Mouse (Mus musculus) forebrain, postnatal 0 days (tissue): Measurements from ENCODE around the gene 1600014C10Rik. TPM values are rescaled to one million over a fixed set of nuclear protein-coding genes. Genes with fewer than 3 reads are reported as not detected.

Experiments
- ATAC-seq: fragments of 200-750 bp; cut with Nextera tagmentation; 2 replicates; pipeline ENCODE4 v1.8.0; 2017; ENCODE audit warnings: mild to moderate bottlenecking, moderate library complexity
- DNase-seq: peaks from one replicate; pipeline ENCODE4 v3.0.0-alpha.2; 2015
- H3K27ac ChIP-seq: fragments of 300-500 bp; sonication (generic); 2 replicates; pipeline ENCODE4 v1.5.1; 2014; ENCODE audit warnings: low read depth, mild to moderate bottlenecking, antibody characterized with exemption, low read length, moderate library complexity, mixed read lengths
- H3K27me3 ChIP-seq: fragments of 300-500 bp; sonication (generic); 2 replicates; pipeline ENCODE4 v1.6.1; 2014; ENCODE audit warnings: mild to moderate bottlenecking, low read length, mixed read lengths; ENCODE audit not compliant: insufficient read depth
- H3K36me3 ChIP-seq: fragments of 300-500 bp; sonication (generic); 2 replicates; pipeline ENCODE4 v1.6.1; 2014; ENCODE audit warnings: mild to moderate bottlenecking, moderate library complexity; ENCODE audit not compliant: insufficient read depth
- H3K4me1 ChIP-seq: fragments of 300-500 bp; sonication (generic); 2 replicates; pipeline ENCODE4 v1.6.1; 2014; ENCODE audit warnings: antibody characterized with exemption; ENCODE audit not compliant: insufficient read depth
- H3K4me2 ChIP-seq: fragments of 300-500 bp; sonication (generic); 2 replicates; pipeline ENCODE4 v1.6.1; 2014; ENCODE audit warnings: low read depth, mild to moderate bottlenecking, moderate library complexity
- H3K4me3 ChIP-seq: fragments of 300-500 bp; sonication (generic); 2 replicates; pipeline ENCODE4 v1.5.1; 2014; ENCODE audit warnings: low read depth, low read length, mixed read lengths
- H3K9ac ChIP-seq: fragments of 300-500 bp; sonication (generic); 2 replicates; pipeline ENCODE4 v1.6.1; 2014; ENCODE audit warnings: mild to moderate bottlenecking
- H3K9me3 ChIP-seq: fragments of 300-500 bp; sonication (generic); 2 replicates; pipeline ENCODE4 v1.6.1; 2016; ENCODE audit warnings: low read length
- CTCF ChIP-seq: sonication (generic); IDR thresholded peaks from 2 replicates; pipeline ENCODE4 v1.5.1; 2016; ENCODE audit warnings: antibody characterized with exemption, control low read depth, low read depth
- WGBS: fragments of 180-500 bp; shearing (Covaris S2); extraction: QIAGEN DNeasy Blood & Tissue Kit; methylation state at CpG from one replicate; pipeline ENCODE4 v1.1.7; 2014; 5-methylcytosine and 5-hydroxymethylcytosine counted together
- polyA plus RNA-seq: library from polyadenylated mRNA; unstranded; fragments of >200 nt; fragmentation: Nextera tagmentation; extraction: Ambion mirVana; gene quantifications from 2 replicates; pipeline ENCODE4 v1.2.1, GENCODE M21; 2015
- total RNA-seq: library from RNA; depleted of rRNA; stranded (reverse); fragments of >200 nt; gene quantifications from 2 replicates; pipeline ENCODE4 v1.2.3, GENCODE M21; 2014

The 1600014C10Rik gene
- total and polyA plus RNA-seq, 2 experiments from 2014 or later = 20.8 to 24.9 TPM

DNA sequence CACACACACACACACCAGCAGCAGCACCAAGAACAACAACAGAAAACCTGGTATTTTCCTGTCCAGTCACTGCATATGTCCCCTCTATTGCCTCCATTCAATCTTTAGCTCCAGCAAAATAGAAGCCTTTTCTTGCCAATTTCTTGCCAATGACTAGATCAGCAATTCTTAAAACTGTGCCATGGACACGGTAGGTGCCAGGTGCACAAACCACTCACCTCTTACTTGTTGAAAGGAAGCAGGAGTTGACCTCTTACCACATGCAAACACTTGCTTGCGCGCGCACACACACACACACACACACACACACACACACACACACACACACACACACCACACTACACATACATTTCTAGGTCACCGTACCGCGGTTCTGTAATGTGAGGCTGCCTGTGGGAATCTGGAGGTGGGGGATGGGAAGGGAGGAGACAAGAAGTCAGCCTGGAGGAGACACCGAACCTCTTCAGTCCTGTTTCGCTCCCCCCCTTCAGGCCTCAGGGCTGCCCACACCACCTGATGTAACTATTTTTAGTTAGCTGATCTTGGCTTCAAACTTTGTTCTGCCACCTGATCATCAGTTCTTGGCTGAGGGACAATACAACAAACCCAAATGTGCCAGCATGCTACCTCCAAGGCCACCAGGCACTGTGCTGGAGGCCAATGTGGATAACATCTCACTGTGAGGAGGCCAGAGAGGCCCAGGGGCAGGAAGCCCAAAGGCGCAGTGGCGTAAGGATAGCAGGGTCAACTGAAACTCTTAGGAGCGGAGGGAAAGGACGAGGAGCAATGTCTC, 41.8 kb downstream of the 1600014C10Rik start:
- Histone ChIP-seq H3K4me3 (no peak overlapping the region), H3K27ac (no peak overlapping the region), H3K4me1 (peaks cover 12% of the 10 kb centered on the region; the same call in 1 of the 2 replicates), H3K36me3 (no peaks in the 10 kb centered on the region), H3K4me2 (no peak overlapping the region), H3K9me3 (no peaks in the 10 kb centered on the region), H3K27me3 (peaks cover 23% of the 10 kb centered on the region), H3K9ac (no peak overlapping the region)
- ATAC-seq (no peak), DNase-seq (no peak)
- WGBS = 89% methylated on average over 13 of the region's 13 CpGs
- TF ChIP-seq CTCF = no peak

DNA sequence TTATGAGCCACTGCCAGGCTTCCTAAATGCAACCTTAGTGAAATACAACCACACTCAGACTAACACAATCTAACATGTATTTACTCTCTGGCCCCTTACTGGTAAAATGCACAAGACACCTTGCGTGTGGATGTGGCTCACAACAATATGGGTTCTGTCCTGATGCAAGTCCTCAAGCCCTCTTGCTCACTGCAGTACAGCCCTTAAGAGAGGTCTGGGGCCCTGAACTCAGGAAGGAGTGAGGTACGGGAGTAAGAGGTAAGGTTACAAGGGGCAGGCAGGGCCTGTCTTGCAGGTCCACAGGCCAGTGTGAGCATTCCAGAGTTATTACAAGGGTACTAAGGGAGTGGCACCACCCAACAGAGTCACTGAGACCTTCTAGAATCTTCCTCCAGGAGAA, 43.2 kb downstream of the 1600014C10Rik start:
- H3K9me3 ChIP-seq = no peaks in the 10 kb centered on the region
- 82% methylated on average over 2 of the region's 2 CpGs for WGBS
- H3K4me1 ChIP-seq = peaks cover 12% of the 10 kb centered on the region; the same call in 1 of the 2 replicates
- peaks cover 23% of the 10 kb centered on the region for H3K27me3 ChIP-seq
- no peak for TF ChIP-seq CTCF
- DNase-seq = no peak
- H3K4me2 ChIP-seq = no peak overlapping the region
- ATAC-seq = no peak
- H3K9ac ChIP-seq = no peak overlapping the region
- H3K4me3 ChIP-seq = no peak overlapping the region
- no peak overlapping the region for H3K27ac ChIP-seq
- no peaks in the 10 kb centered on the region for H3K36me3 ChIP-seq

DNA sequence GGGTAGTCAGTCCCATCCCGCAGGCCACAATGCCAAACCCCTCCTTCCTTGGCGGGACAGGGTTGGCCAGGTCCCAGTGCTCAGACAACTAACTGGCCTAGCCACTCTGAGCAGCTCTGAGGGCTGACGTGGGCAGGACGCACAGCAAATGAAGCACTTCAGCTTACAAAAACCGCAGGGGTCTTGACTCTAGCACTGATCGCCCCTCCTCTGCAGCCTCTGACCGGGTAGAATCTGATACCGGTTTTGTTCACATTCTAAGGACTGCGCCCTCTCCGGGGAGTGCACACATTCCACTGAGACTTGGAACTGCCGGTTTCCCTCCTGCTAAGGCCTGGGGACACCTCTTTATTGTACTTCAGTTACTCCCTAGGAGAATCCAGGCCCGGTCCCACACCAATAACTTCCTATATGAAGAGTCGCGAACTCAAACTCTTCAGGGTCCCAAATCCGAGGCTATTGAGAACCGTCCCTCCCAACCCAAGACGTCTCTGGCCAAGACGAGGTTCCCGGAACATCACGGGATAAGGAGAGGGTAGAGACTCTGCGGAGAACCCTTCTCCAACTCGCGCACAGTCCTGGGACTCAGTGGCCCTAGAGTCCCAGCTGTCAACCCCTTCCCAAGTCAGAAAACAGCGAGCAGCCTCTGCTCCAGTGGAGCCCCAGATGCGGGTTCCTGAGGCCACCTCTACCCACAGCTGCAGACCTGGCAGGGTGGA, 44.3 kb downstream of the 1600014C10Rik start:
- ATAC-seq = peak; percentile 45
- peaks cover 12% of the 10 kb centered on the region; the same call in 1 of the 2 replicates for H3K4me1 ChIP-seq
- no peak for TF ChIP-seq CTCF
- no peaks in the 10 kb centered on the region for H3K9me3 ChIP-seq
- no peak overlapping the region for H3K27ac ChIP-seq
- peak overlapping the region; percentile 41 for H3K4me3 ChIP-seq
- H3K9ac ChIP-seq = peak overlapping the region; percentile 31; the same call in 1 of the 2 replicates
- peaks cover 23% of the 10 kb centered on the region for H3K27me3 ChIP-seq
- WGBS = under 1% methylated on average over 25 of the region's 25 CpGs
- peak overlapping the region; percentile 87 for H3K4me2 ChIP-seq
- peak; percentile 25 for DNase-seq
- H3K36me3 ChIP-seq = no peaks in the 10 kb centered on the region

DNA sequence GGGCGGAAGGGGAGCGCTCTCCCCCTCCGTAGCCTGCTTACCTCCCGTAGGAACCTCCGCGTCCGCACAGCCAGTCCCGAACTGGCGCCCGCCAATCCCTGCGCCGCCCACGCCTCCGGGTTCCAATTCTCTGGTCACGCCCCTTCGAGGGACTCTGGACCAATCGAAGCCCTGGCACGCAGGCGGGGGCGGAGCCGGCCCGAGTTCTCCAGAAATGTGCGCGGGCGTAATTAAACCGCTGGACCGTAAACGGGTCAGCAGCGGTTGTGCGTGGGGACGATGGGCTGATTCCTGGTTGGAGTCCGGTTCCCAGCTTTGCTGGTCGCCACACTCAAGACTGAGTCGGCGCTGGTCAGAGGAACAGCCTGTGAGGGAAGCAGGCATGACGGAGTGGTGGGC, 44.9 kb downstream of the 1600014C10Rik start, which contains the start of gene Plekhf1:
Gene Plekhf1 (minus strand): TSS at position 117 of the 399 bp plus-strand sequence.
- peaks cover 23% of the 10 kb centered on the region for H3K27me3 ChIP-seq
- WGBS = 3% methylated on average over 35 of the region's 36 CpGs
- no peak for TF ChIP-seq CTCF
- no peaks in the 10 kb centered on the region for H3K9me3 ChIP-seq
- ATAC-seq = peak; percentile 93
- H3K9ac ChIP-seq = peak within 1 kb of the TSS; percentile 31; the same call in 1 of the 2 replicates
- H3K4me1 ChIP-seq = peaks cover 12% of the 10 kb centered on the region; the same call in 1 of the 2 replicates
- H3K4me2 ChIP-seq = peak within 1 kb of the TSS; percentile 87
- DNase-seq = peak; percentile 72
- no peaks in the 10 kb centered on the region for H3K36me3 ChIP-seq
- H3K4me3 ChIP-seq = peak within 1 kb of the TSS; percentile 41
- H3K27ac ChIP-seq = no peak within 1 kb of the TSS

DNA sequence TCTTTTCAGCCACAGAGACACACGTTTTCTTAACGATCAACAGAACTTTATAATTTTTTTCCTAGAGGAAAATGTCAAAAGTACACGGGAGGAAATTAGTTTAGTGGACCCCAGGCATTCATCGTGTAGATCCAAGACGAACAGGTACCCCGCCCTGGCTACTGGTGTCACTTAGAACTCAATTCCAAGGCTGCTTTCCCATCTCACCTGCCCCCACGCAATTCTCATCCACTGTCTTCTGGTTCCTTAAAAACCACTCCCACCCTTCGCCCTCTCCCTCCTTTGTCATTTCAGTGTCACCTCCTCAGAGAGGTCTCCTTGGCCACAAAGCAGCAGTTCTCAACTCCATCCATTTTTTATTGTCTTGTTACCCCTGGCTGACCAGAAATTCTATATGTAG, 45.3 kb downstream of the 1600014C10Rik start:
- Histone ChIP-seq H3K27me3 (peaks cover 23% of the 10 kb centered on the region), H3K36me3 (no peaks in the 10 kb centered on the region), H3K27ac (no peak overlapping the region), H3K4me2 (peak overlapping the region; percentile 87), H3K4me3 (peak overlapping the region; percentile 41), H3K9me3 (no peaks in the 10 kb centered on the region), H3K4me1 (peaks cover 12% of the 10 kb centered on the region; the same call in 1 of the 2 replicates), H3K9ac (no peak overlapping the region)
- ATAC-seq (no peak), DNase-seq (no peak)
- 32% methylated on average over 8 of the region's 8 CpGs for WGBS
- no peak for TF ChIP-seq CTCF

DNA sequence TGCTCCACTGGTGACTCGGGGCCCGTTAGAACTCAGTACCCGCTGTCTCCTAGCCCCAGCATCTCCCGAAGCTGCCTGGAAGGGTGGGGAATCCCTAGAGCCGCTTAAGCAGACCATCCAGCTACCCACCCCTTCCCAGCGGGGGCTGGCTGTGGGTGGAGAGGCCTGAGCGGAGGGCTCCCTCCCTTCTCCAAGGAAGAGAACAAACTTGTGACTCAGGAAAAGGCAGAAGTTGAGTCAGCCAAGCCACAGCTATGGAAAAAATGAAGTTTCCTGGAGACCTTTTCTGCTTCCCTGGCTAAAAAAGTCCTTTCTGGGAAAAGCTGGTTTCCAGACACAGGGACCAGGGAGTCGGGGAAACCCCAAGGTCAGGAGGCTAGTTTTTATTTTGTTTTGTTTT, 47.3 kb downstream of the 1600014C10Rik start:
- no peak for TF ChIP-seq CTCF
- Histone ChIP-seq H3K36me3 (no peaks in the 10 kb centered on the region), H3K4me3 (no peak overlapping the region), H3K4me2 (no peak overlapping the region), H3K27ac (no peak overlapping the region), H3K9me3 (no peaks in the 10 kb centered on the region), H3K27me3 (peaks cover 23% of the 10 kb centered on the region), H3K4me1 (peaks cover 12% of the 10 kb centered on the region; the same call in 1 of the 2 replicates), H3K9ac (no peak overlapping the region)
- DNase-seq = no peak
- 21% methylated on average over 8 of the region's 8 CpGs for WGBS
- ATAC-seq = no peak
